Mouse (Mus musculus): Measurements from ENCODE around the gene Ltn1. TPM values are rescaled to one million over a fixed set of nuclear protein-coding genes. Genes with fewer than 3 reads are reported as not detected.

Ltn1 gene
- polyA plus RNA-seq, 1 experiment from 2014 or later, result 19.6 TPM

DNA sequence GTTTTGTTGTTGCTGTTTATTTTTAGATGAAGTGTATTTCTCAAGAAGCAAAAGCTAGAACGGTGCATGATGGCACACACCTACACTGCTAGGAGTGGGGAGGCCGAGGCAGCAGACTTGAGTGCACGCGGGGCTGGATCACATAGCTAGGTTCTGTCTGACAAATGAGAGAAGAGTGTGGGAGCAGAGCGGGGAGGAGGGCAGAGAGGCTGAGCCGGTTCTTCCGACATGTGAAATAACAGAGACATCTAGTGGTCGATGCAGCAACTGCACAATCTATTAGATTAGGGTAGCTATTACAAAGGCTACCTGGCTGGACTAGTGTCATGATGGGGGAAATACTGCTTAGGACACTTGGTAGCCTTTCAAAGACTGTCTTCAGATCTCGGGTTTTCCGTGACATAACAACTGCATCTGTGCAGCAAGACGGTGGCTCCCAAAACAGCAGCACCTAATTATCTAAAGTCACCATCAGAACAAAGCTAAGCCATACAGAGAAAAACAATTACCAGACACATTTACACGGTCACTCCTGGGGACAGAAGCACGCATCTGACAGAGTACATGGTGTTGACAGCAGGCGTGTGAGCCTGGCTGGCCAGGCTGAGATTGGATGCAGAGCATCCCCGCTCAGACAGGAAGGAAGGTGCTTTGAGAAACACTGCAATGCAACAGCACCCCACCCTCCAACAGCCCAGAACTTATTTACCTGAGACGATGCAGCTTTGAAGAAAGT, 38.4 kb downstream of the Ltn1 start:
- CTCF ChIA-PET, result interaction anchor here (0.7 to 1.9 kb wide), 13 partner anchors 9 to 1590 kb away, joined by 3 to 22 read pairs (median 4); partner anchors contain the start of genes Adamts1 and N6amt1
- TF ChIP-seq CTCF (IDR thresholded peaks at IDR 0.05), result peak; percentile 90
- ATAC-seq (peak; percentile 86), DNase-seq (ENCODE audit: low read depth, low spot score) (peak; percentile 24)
- in situ Hi-C loops (cut with MboI; ENCODE audit: low pct_unique_long_range_greater_than_20kb), result loop anchor here (10.0 kb wide), 1 partner anchor 509 kb away; no protein-coding TSS in a partner anchor
- no peaks in the 10 kb centered on the region for H3K27me3 ChIP-seq
- POLR2A ChIA-PET, result no interaction called here

DNA sequence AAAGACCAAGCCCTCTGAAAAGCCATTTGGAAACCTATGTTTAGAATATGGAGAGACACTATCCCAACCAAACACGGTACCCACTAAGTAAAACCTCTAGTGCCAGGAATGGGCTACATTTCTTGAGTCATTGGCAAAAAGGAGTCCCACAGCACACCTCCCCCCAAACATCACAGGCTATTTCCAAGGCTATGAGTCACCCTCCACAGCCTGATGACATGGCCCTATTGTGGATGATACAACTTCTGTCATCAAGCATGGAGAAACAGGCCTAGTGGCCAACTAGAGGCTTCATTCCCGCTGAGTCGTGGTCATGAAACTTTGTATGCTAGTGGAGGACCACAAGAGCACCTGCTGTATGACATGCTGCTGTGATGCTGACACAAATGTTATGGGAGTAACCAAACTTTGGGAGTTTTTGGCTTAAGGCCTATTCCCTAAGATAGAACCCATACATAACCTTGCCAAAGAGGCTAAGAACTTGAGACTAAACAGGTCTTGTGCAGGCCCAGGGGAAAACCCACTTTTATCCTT, 44.9 kb downstream of the Ltn1 start:
- ChIA-PET POLR2A (no interaction called here), CTCF (no interaction called here)
- in situ Hi-C loops (cut with MboI; ENCODE audit: low pct_unique_long_range_greater_than_20kb), result no loop called here
- DNase-seq (ENCODE audit: low read depth, low spot score) (no peak), ATAC-seq (peak; percentile 18)
- no peaks in the 10 kb centered on the region for H3K27me3 ChIP-seq
- no peak for TF ChIP-seq CTCF (IDR thresholded peaks at IDR 0.05)

DNA sequence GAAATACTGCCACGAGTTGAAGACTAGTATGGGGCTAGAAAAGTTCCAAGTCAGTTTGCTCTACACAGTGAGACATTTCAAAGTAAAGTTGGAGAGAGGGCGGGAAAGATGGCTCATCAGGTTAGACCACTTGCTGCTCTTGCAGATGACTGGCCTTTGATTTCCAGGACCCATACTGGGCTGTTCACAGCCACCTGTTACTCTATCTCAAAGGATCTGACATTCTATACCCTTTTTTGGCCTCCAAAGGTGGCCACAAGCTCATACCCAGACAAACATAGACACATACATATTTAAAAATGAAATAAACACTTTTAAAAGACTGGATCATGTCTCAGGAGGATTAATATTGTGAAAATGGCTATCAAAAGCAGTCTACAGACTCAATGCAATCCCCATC, 48.0 kb downstream of the Ltn1 start:
- in situ Hi-C loops (cut with MboI; ENCODE audit: low pct_unique_long_range_greater_than_20kb), result no loop called here
- no peak for TF ChIP-seq CTCF (IDR thresholded peaks at IDR 0.05)
- H3K27me3 ChIP-seq, result no peaks in the 10 kb centered on the region
- ATAC-seq (no peak), DNase-seq (ENCODE audit: low read depth, low spot score) (no peak)
- CTCF ChIA-PET, result interaction anchor here (2.4 kb wide), 1 partner anchor 9 kb away, joined by 11 read pairs; no protein-coding TSS in a partner anchor
- POLR2A ChIA-PET, result no interaction called here

DNA sequence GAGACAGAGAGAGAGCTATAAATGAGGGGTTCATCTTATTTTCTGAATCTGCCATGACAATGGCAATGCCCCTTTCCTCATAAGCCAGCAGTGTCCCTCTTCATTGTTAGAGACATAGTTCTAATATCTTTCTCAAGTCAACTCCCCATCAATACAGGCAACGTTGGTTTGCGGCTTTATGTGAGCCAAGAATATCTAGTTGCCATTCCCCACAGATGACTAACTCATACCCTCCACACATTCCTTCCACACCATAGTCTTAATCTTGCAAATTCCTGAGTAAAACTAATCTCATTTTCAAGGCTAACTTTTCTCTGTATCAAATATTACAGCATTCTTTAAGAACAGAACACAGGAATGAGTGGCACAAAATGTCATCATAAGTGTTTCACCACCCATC, 49.4 kb downstream of the Ltn1 start:
- CTCF ChIA-PET, result interaction anchor here (0.9 to 1.7 kb wide), 3 partner anchors 11 to 19 kb away, joined by 3 to 5 read pairs (median 3); no protein-coding TSS in a partner anchor
- POLR2A ChIA-PET, result interaction anchor here (1.6 kb wide), 1 partner anchor 16 kb away, joined by 3 read pairs; no protein-coding TSS in a partner anchor
- no peaks in the 10 kb centered on the region for H3K27me3 ChIP-seq
- no peak for TF ChIP-seq CTCF (IDR thresholded peaks at IDR 0.05)
- ATAC-seq, result peak; percentile 99
- in situ Hi-C loops (cut with MboI; ENCODE audit: low pct_unique_long_range_greater_than_20kb), result no loop called here
- DNase-seq (ENCODE audit: low read depth, low spot score), result no peak

DNA sequence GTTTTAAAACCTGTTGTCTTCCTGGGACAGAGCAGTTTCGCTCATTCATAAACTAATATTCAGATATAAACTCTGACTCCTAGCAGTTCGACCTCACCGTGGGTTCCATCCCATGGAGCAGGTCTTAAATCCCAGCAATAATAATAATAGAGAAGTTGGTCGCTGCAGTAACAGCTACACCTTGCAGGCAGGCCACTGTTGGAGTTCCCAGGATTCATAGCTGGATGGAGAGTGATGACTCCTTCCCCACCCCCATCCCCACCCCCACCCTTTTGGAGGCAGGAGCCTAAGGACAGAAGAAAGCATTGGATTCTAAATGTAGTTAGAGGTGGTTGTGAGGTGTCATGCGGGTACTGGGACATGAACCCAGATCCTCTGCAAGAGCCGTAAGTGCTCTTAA, 66.0 kb downstream of the Ltn1 start:
- ATAC-seq, result peak; percentile 46
- TF ChIP-seq CTCF (IDR thresholded peaks at IDR 0.05), result no peak
- DNase-seq (ENCODE audit: low read depth, low spot score), result no peak
- H3K27me3 ChIP-seq, result no peaks in the 10 kb centered on the region
- ChIA-PET CTCF (no interaction called here), POLR2A (interaction anchor here (0.8 kb wide), 1 partner anchor 16 kb away, joined by 3 read pairs; no protein-coding TSS in a partner anchor)
- in situ Hi-C loops (cut with MboI; ENCODE audit: low pct_unique_long_range_greater_than_20kb), result no loop called here

DNA sequence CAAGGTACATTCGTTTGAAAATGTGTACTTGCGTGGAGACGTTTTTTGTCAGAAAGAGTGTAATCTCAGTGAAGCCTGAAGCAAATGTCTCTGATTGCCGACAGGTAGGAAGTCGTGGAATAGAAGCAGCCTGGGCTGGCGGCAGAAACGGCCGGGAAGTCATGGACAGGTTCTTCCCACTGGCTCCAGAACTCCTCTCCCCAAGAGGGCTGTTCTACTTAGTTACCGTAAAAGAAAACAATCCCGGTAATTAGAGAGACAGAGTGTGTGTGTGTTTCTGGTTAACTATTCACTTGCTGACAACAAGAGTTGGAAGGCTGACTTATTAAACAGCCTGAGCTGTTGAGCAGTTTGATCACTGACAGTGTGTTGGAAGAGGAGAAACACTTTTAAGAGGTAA, 66.4 kb downstream of the Ltn1 start:
- in situ Hi-C loops (cut with MboI; ENCODE audit: low pct_unique_long_range_greater_than_20kb), result no loop called here
- ATAC-seq (peak; percentile 84), DNase-seq (ENCODE audit: low read depth, low spot score) (no peak)
- POLR2A ChIA-PET, result interaction anchor here (0.7 kb wide), 2 partner anchors 29 to 1575 kb away, joined by 3 read pairs; no protein-coding TSS in a partner anchor
- no peak for TF ChIP-seq CTCF (IDR thresholded peaks at IDR 0.05)
- CTCF ChIA-PET, result interaction anchor here (0.6 kb wide), 1 partner anchor 11 kb away, joined by 3 read pairs; the partner anchor contains the start of gene N6amt1
- H3K27me3 ChIP-seq, result no peaks in the 10 kb centered on the region

DNA sequence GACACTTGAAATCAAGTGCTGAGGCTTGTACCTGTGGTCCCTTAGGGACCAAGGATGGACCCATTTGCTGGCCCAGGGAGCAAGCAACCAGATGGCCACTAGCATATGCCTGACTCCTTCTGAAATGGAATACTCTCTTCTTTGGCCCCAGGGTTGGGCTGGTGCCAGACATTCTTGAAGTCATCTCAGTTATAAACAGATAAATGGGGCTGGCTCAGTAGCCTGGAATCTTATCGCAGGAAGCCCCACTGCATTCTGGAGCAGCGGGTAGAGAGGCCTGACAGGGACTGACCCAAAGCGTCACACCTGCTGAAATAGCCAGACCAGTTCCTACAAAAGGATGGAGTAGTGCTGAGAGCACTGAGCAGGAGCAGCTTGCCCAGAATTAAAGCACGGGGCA, 68.2 kb downstream of the Ltn1 start:
- CTCF ChIA-PET, result interaction anchor here (1.1 to 1.3 kb wide), 2 partner anchors 17 to 19 kb away, joined by 3 read pairs; no protein-coding TSS in a partner anchor
- in situ Hi-C loops (cut with MboI; ENCODE audit: low pct_unique_long_range_greater_than_20kb), result no loop called here
- POLR2A ChIA-PET, result no interaction called here
- no peaks in the 10 kb centered on the region for H3K27me3 ChIP-seq
- DNase-seq (ENCODE audit: low read depth, low spot score), result no peak
- ATAC-seq, result no peak
- no peak for TF ChIP-seq CTCF (IDR thresholded peaks at IDR 0.05)

DNA sequence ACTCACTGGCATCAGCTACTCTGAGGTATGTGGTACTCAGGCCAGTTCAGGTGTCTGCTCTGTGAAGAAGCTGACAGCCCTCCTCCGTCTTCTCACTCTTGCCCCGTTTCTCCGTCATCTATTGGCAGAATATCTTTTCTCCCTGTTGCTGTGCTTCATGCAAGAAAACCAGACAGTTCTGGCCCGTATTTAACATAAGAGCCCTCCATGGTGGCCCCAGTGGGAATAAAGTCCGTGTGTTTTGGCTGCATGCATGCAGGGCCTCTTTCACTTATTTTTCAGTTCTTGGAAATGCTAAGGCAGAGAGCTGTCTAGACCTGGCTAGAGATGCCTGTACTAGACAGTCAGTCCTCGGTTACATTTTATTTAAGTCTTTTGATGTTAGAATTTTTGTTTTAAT, 72.3 kb downstream of the Ltn1 start:
- ATAC-seq, result no peak
- in situ Hi-C loops (cut with MboI; ENCODE audit: low pct_unique_long_range_greater_than_20kb), result no loop called here
- CTCF ChIA-PET, result no interaction called here

DNA sequence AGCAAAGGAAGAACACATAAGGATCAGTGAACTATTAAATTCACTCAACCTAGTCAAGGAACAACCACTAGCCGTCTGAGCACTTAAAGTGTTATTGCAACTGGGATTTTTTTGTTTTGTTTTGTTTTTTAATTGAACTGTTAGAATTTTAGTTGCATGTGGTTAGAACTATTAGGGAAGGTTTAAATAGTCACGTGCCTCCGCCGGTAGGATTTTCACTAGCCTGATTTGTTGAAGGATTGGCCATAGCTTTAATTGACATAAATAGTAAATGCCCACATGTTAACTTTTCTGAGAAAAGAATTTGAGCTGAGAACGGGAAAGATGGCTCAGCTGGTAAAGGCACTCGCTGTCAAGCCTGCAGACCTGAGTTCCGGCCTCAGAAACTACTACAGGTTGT, 77.7 kb downstream of the Ltn1 start:
- ChIA-PET CTCF (interaction anchor here (1.4 to 1.6 kb wide), 2 partner anchors 11 to 19 kb away, joined by 3 read pairs; no protein-coding TSS in a partner anchor), POLR2A (no interaction called here)
- ATAC-seq (peak; percentile 38), DNase-seq (ENCODE audit: low read depth, low spot score) (no peak)
- no peak for TF ChIP-seq CTCF (IDR thresholded peaks at IDR 0.05)
- in situ Hi-C loops (cut with MboI; ENCODE audit: low pct_unique_long_range_greater_than_20kb), result no loop called here
- H3K27me3 ChIP-seq, result no peaks in the 10 kb centered on the region

More for the DNA sequence above, 72.3 kb downstream of the Ltn1 start:
- no peak for DNase-seq (ENCODE audit: low read depth, low spot score)
- POLR2A ChIA-PET, result no interaction called here
- no peaks in the 10 kb centered on the region for H3K27me3 ChIP-seq
- TF ChIP-seq CTCF (IDR thresholded peaks at IDR 0.05), result no peak

DNA sequence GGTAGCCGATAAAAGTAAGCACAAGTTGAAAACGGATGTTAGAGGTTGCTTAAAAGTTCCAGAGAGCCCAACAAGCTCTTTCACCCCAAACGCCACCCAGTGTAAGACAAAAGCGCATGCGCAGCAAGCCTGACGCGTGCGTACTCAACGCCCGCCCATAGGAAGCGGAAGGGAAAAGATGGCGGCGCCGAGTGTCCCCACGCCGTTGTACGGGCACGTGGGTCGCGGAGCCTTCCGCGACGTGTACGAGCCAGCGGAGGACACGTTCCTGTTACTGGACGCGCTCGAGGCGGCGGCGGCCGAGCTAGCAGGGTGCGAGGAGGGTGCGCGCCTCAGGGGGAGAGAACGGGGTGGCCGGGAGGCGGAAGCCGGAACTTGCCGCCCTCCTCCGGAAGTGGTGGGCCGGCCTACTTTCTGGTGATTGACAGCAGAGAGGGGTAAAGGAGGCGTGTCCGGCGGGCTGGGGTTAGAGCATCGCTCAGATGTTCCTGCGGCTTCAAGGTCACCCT, 78.3 kb downstream of the Ltn1 start, which contains the start of gene N6amt1:
TSS of gene N6amt1 (plus strand) at position 111 of the 509 bp plus-strand sequence.
- ChIA-PET POLR2A (interaction anchor here (0.7 kb wide), 1 partner anchor 11 kb away, joined by 3 read pairs; no protein-coding TSS in a partner anchor), CTCF (interaction anchor here (0.9 to 1.6 kb wide), 3 partner anchors 12 to 40 kb away, joined by 3 read pairs; no protein-coding TSS in a partner anchor)
- DNase-seq (ENCODE audit: low read depth, low spot score) (peak; percentile 68), ATAC-seq (peak; percentile 98)
- TF ChIP-seq CTCF (IDR thresholded peaks at IDR 0.05), result no peak
- in situ Hi-C loops (cut with MboI; ENCODE audit: low pct_unique_long_range_greater_than_20kb), result no loop called here
- H3K27me3 ChIP-seq, result no peaks in the 10 kb centered on the region

All from Patski (cell line).